Mouse (Mus musculus) embryo, embryonic 10 days (tissue): ENCODE measurements at regions not wholly inside any gene's neighbourhood (a gene's known extent, or its start where the extent isn't known, plus 50 kb on each side); places are given as distances from the start of the nearest gene placed in this dataset.
A peak's percentile ranks its signal among the peaks of the same experiment; 100 is the strongest.

Source experiments
- DNase-seq: peaks from one replicate; pipeline ENCODE4 v3.0.0-alpha.2; 2015; ENCODE audit warnings: low spot score

- DNase-seq = peak; percentile 66
Measured at GRCm38 (mm10) chr14:16901534-16902147, 82.7 kb upstream of the Rarb start.

- peak; percentile 42 for DNase-seq
Measured at GRCm38 (mm10) chr14:16897747-16898544, 79.0 kb upstream of the Rarb start.

- no peak for DNase-seq
Measured at GRCm38 (mm10) chr14:16896974-16897373, 78.0 kb upstream of the Rarb start.

- peak; percentile 10 for DNase-seq
Measured at GRCm38 (mm10) chr14:16881249-16881648, 62.3 kb upstream of the Rarb start.

GRCm38 (mm10) chr14:16869221-16869620 lies 50.3 kb upstream of the Rarb start:
- no peak for DNase-seq
